Mouse (Mus musculus) urinary bladder, postnatal 25 days (tissue): ENCODE data around the gene Cpvl.

Source experiments
- DNase-seq: peaks from one replicate; pipeline ENCODE4 v3.0.0; 2022; ENCODE audit warnings: low spot score

The Cpvl gene

GRCm38 (mm10) chr6:53978571-53978970 lies at the start of gene Cpvl:
Gene Cpvl (minus strand): TSS chr6:53978671.
- no peak for DNase-seq

- no peak for DNase-seq
These were observed 45.4 kb upstream of the Cpvl start for GRCm38 (mm10) chr6:54023846-54024245.

GRCm38 (mm10) chr6:54021123-54021789 lies 42.8 kb upstream of the Cpvl start:
- DNase-seq = no peak

GRCm38 (mm10) chr6:54018861-54019260 lies 40.4 kb upstream of the Cpvl start:
- DNase-seq = no peak

- DNase-seq = no peak
These were observed 39.6 kb upstream of the Cpvl start for GRCm38 (mm10) chr6:54018038-54018437.

GRCm38 (mm10) chr6:54012163-54012562 lies 33.7 kb upstream of the Cpvl start:
- DNase-seq = no peak

GRCm38 (mm10) chr6:54010362-54010761 lies 31.9 kb upstream of the Cpvl start:
- DNase-seq = no peak

GRCm38 (mm10) chr6:54009293-54009692 lies 30.8 kb upstream of the Cpvl start:
- DNase-seq = no peak

- no peak for DNase-seq
These were observed 30.1 kb upstream of the Cpvl start for GRCm38 (mm10) chr6:54008448-54009120.

GRCm38 (mm10) chr6:54005302-54005701 lies 26.8 kb upstream of the Cpvl start:
- no peak for DNase-seq

- no peak for DNase-seq
These were observed 17.9 kb upstream of the Cpvl start for GRCm38 (mm10) chr6:53996226-53996955.

- DNase-seq = no peak
These were observed 17.0 kb upstream of the Cpvl start for GRCm38 (mm10) chr6:53995519-53995918.

GRCm38 (mm10) chr6:53992386-53992785 lies 13.9 kb upstream of the Cpvl start:
- DNase-seq = no peak

GRCm38 (mm10) chr6:53987235-53987634 lies 8.8 kb upstream of the Cpvl start:
- DNase-seq = no peak

- DNase-seq = no peak
These were observed 8.0 kb upstream of the Cpvl start for GRCm38 (mm10) chr6:53986273-53986985.

- DNase-seq = no peak
These were observed 5.3 kb upstream of the Cpvl start for GRCm38 (mm10) chr6:53983820-53984219.

- no peak for DNase-seq
These were observed 4.1 kb upstream of the Cpvl start for GRCm38 (mm10) chr6:53982612-53983011.

GRCm38 (mm10) chr6:53982047-53982600 lies 3.7 kb upstream of the Cpvl start:
- no peak for DNase-seq

GRCm38 (mm10) chr6:53980817-53981480 lies 2.5 kb upstream of the Cpvl start:
- DNase-seq = no peak

- DNase-seq = no peak
These were observed 4.4 kb downstream of the Cpvl start for GRCm38 (mm10) chr6:53974040-53974439.

GRCm38 (mm10) chr6:53973468-53973867 lies 5.0 kb downstream of the Cpvl start:
- no peak for DNase-seq
